In the genomic region with DNA sequence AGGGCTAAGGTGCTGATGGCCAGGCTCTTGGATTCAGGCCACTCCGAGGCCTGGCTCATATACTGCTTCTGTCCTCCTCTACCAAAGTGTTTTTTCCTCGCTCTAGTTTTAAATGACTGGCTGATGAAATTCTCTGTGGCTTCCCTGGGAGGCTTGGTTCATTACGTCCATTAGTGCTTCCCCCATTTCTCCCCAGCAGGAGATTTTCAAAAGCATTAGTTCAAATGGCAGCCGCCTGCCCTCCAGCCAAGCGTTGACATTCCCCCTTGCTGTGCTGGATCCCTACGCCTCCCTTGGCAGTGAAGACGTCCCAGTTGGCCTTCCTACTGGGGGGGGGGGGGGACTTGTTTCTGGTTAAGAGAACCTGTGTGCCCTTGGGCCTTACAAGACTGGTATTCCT, we compare ENCODE assay signal across 18 mouse cellular contexts.
DNase-seq lines count a peak whose midpoint lies in the region; ATAC-seq and TF ChIP-seq lines count a peak whose summit lies in the region.
"Had no signal": no experiment of that assay in that cellular context is flagged by ENCODE, and none has a peak within 500 bp of the region (broad histone marks: within the 10 kb centered on the region; RNA-seq: fewer than 3 reads in every experiment).

No protein-coding gene starts in this region.

- 23% methylated on average over 7 of the region's 7 CpGs for WGBS in hindbrain, embryonic 11.5 days
- 19% methylated on average over 7 of the region's 7 CpGs for WGBS in midbrain, embryonic 16.5 days
- 61% methylated on average over 6 of the region's 7 CpGs for WGBS in lung, postnatal 0 days

- no peak for ATAC-seq in hindbrain, embryonic 11.5 days (ENCODE audit: low FRiP score)
- no peak for ATAC-seq in midbrain, embryonic 16.5 days
- no peak for ATAC-seq in lung, postnatal 0 days
- ATAC-seq: forebrain, embryonic 14.5 days had no signal

- DNase-seq in cerebellum, postnatal 10 days, result peak; percentile 28 to 45
- DNase-seq in cerebellum, postnatal 14 days, result no peak
- peak; percentile 90 for DNase-seq in Muller cell, postnatal 12 days (ENCODE audit: inconsistent ontology term)
- DNase-seq in hindbrain, embryonic 11.5 days (ENCODE audit: low spot score), result no peak
- DNase-seq in right cerebral cortex, postnatal 4 days, result no peak
- no peak for DNase-seq in lung, postnatal 0 days (ENCODE audit: low spot score)
- no peak for DNase-seq in gastrocnemius, adult 18-20 months (ENCODE audit: low spot score)
- DNase-seq: heart, postnatal 4 days; kidney, adult 18-20 months; layer of hippocampus, postnatal 36 days; left cerebral cortex, postnatal 4 days; lung, postnatal 10 days; thymus, postnatal 14 days had no signal

- no peak for TF ChIP-seq EP300 in lung, postnatal 0 days (IDR thresholded peaks at IDR 0.05)

- no peaks in the 10 kb centered on the region for H3K4me1 ChIP-seq in hindbrain, embryonic 11.5 days (replicated peaks; ENCODE audit: control insufficient read depth, insufficient read depth, low read length)
- H3K4me1 ChIP-seq in midbrain, embryonic 16.5 days (ENCODE audit: control insufficient read depth, insufficient read depth, low read length), result peaks cover 19% of the 10 kb centered on the region
- H3K4me1 ChIP-seq in lung, postnatal 0 days (ENCODE audit: insufficient read depth, low read depth, low read length), result no peaks in the 10 kb centered on the region

- no peaks in the 10 kb centered on the region for H3K36me3 ChIP-seq in hindbrain, embryonic 11.5 days (ENCODE audit: control insufficient read depth, insufficient read depth, low read length)
- H3K36me3 ChIP-seq in midbrain, embryonic 16.5 days (ENCODE audit: control insufficient read depth, insufficient read depth, low read length), result no peaks in the 10 kb centered on the region
- no peaks in the 10 kb centered on the region for H3K36me3 ChIP-seq in lung, postnatal 0 days (ENCODE audit: insufficient read depth, low read length)
- H3K36me3 ChIP-seq: heart, embryonic 13.5 days had no signal

- H3K27me3 ChIP-seq in hindbrain, embryonic 11.5 days (ENCODE audit: control insufficient read depth, insufficient read depth, low read length), result no peaks in the 10 kb centered on the region
- no peaks in the 10 kb centered on the region; the same call in 1 of the 2 replicates for H3K27me3 ChIP-seq in midbrain, embryonic 16.5 days (ENCODE audit: control insufficient read depth, insufficient read depth, low read depth, low read length)
- H3K27me3 ChIP-seq in lung, postnatal 0 days (replicated peaks; ENCODE audit: insufficient read depth, low read length), result no peaks in the 10 kb centered on the region
- H3K27me3 ChIP-seq: CH12.LX; heart, embryonic 13.5 days had no signal

- no peak overlapping the region for H3K4me3 ChIP-seq in hindbrain, embryonic 11.5 days (ENCODE audit: low read depth, low read length)
- no peak overlapping the region for H3K4me3 ChIP-seq in midbrain, embryonic 16.5 days (ENCODE audit: low read depth, low read length)
- no peak overlapping the region for H3K4me3 ChIP-seq in lung, postnatal 0 days (ENCODE audit: low read depth, low read length)
- H3K4me3 ChIP-seq: heart, embryonic 13.5 days had no signal

- H3K9ac ChIP-seq in hindbrain, embryonic 11.5 days (ENCODE audit: low read depth, low read length), result no peak overlapping the region
- no peak overlapping the region for H3K9ac ChIP-seq in midbrain, embryonic 16.5 days (ENCODE audit: low read depth, low read length)
- H3K9ac ChIP-seq in lung, postnatal 0 days (replicated peaks; ENCODE audit: low read depth), result no peak overlapping the region
- H3K9ac ChIP-seq: heart, embryonic 13.5 days; liver, embryonic 14.5 days had no signal

- H3K27ac ChIP-seq in hindbrain, embryonic 11.5 days (ENCODE audit: low read depth, low read length), result peak overlapping the region; percentile 8; the same call in 1 of the 2 replicates
- 0 out of 2 replicates have a peak overlapping the region, but pooled peaks have one; percentile 28 for H3K27ac ChIP-seq in midbrain, embryonic 16.5 days (ENCODE audit: low read length)
- H3K27ac ChIP-seq in lung, postnatal 0 days (ENCODE audit: low read length), result no peak overlapping the region
- H3K27ac ChIP-seq: heart, embryonic 13.5 days; liver, embryonic 14.5 days had no signal

- no peak for TF ChIP-seq CTCF in lung, postnatal 0 days (IDR thresholded peaks at IDR 0.05)

- H3K4me2 ChIP-seq in hindbrain, embryonic 11.5 days (replicated peaks; ENCODE audit: low read depth, low read length), result no peak overlapping the region
- no peak overlapping the region for H3K4me2 ChIP-seq in midbrain, embryonic 16.5 days (ENCODE audit: low read length)
- H3K4me2 ChIP-seq in lung, postnatal 0 days (replicated peaks; ENCODE audit: low read depth, low read length), result no peak overlapping the region
- H3K4me2 ChIP-seq: heart, embryonic 13.5 days had no signal

- H3K9me3 ChIP-seq in hindbrain, embryonic 11.5 days (ENCODE audit: control insufficient read depth, low read length), result no peaks in the 10 kb centered on the region
- H3K9me3 ChIP-seq in midbrain, embryonic 16.5 days (replicated peaks; ENCODE audit: control insufficient read depth, low read length, poor library complexity, severe bottlenecking), result no peaks in the 10 kb centered on the region
- H3K9me3 ChIP-seq in lung, postnatal 0 days (ENCODE audit: low read length), result no peaks in the 10 kb centered on the region
- H3K9me3 ChIP-seq: heart, embryonic 13.5 days had no signal

Comparison
In these comparisons a context has a peak if more than half of its experiments do, and no peak if none do; other contexts are left out.
1. DNase-seq: peak in cerebellum, postnatal 10 days (2 of 2) and Muller cell, postnatal 12 days (single experiment); none in cerebellum, postnatal 14 days (0 of 2), hindbrain, embryonic 11.5 days (single experiment), right cerebral cortex, postnatal 4 days (single experiment), lung, postnatal 0 days (single experiment) and gastrocnemius, adult 18-20 months (single experiment).